Mouse (Mus musculus) cerebellum, adult (tissue): Measurements from ENCODE around the gene Smpdl3b.
"Not testable (repeated sequence)": the region's sequence is repeated elsewhere in the genome, so short reads cannot be mapped to it uniquely, and the experiment has no call there.

Experiments
- ATAC-seq: cut with Nextera tagmentation; 2 replicates; pipeline ENCODE4 v1.9.2; 2017; ENCODE audit warnings: mild to moderate bottlenecking, moderate library complexity, mixed read lengths; ENCODE audit not compliant: insufficient number of reproducible peaks, low FRiP score, low TSS enrichment

Gene Smpdl3b

DNA sequence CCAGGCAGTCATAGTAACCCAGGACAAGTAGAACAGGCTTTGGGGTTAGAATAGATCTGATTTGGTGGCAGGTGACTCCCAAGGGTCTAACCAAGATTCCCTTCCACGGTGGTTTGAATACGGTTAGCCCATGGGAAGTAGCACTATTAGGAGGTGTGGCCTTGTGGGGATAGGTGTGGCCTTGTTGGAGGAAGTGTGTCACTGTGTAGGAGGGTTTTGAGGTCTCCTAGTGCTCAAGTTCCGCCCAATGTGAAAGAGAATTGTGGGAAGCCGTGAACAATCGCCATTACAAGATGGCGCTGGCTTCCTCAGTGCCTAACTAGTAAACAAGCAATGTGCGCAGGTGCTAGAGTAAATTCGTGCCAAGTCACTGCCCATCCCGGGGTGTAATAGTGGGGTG is 19.9 kb downstream of the Smpdl3b start:
- not testable (repeated sequence) for ATAC-seq

DNA sequence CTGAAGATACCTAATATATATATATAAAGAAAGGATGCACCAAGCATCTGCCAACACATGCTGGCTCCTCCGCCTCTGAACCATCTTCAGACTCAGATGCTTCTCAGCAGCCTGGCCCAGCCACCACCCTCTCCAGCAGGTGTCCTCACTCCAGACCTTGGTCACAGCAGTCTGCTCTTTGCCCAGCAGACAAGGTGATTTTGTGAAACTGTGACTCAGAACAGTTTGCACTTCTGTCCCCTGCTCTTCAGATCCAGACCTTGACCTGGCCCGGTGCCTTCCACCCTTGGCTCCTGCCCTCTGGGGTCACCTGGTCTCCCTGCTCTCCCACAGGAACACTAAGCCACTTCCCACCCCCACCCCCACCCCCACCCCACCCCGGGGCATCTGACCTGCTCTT is 21.2 kb downstream of the Smpdl3b start:
- no peak for ATAC-seq

DNA sequence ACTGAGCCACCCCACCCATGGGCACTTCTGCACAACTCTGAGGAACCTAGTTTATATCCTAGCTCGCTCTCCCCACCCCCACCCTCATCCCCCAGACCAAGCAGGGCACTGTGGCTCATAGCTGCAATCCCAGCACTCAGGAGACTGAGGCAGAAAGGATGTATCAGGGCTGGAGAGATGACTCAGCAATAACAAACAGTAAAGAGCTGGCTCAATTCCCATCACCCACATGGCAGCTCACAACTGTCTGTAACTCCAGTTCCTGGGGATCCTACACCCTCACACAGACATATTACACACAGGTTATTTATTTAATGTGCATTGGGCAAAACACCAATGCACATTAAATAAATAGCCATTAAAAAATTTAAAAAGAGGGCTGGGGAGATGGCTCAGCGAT is 21.7 kb downstream of the Smpdl3b start:
- ATAC-seq = no peak

DNA sequence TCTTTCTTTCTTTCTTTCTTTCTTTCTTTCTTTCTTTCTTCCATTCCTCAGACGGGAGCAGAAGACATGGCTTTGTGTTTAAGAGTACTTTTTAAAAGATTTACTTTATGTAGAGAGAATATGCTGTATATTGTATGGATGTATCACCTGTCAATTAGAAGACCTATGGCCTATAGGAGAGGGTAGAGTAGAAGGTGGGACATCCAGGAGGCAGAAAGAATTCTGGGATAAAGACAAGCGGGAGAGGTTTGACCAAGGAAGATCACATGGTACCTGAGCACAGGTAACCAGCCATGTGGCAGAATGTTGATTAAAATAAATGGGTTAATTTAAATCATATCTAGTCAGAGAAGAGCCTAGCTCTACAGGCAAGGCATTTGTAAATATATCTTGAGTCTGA is 22.3 kb downstream of the Smpdl3b start:
- no peak for ATAC-seq

DNA sequence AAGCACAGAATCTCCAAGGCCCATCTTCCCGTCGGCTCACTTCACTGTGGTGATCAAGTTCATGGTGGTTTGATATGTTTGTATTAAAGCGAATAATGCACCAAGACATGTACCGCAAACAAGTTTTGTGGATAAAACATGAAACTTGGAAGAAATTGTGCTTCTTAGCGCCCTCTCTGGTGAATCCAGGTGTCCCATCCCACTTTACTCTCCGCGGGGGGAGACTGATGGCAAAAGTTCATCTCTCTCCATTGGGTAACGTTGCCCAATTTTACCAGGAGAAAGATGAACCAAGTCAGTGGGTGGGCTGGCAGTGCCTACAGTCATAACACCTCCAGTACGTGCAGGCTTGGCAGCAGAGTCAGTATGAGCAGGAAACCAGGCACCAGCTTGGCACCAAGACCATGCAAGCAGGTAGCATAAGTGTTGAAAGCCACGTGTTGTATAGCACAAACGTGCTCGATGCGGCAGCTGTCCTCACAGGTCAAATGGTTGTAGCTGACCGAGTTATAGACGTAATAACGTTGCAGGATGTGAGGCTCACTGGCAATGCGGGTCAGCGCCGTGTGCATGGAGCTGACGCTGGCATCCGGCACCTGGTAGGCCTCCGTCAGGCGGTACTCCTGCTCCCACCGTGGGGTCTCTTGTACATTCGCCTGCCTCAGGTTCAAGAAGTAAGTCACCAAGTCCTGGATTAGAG is 23.8 kb downstream of the Smpdl3b start:
- no peak for ATAC-seq

DNA sequence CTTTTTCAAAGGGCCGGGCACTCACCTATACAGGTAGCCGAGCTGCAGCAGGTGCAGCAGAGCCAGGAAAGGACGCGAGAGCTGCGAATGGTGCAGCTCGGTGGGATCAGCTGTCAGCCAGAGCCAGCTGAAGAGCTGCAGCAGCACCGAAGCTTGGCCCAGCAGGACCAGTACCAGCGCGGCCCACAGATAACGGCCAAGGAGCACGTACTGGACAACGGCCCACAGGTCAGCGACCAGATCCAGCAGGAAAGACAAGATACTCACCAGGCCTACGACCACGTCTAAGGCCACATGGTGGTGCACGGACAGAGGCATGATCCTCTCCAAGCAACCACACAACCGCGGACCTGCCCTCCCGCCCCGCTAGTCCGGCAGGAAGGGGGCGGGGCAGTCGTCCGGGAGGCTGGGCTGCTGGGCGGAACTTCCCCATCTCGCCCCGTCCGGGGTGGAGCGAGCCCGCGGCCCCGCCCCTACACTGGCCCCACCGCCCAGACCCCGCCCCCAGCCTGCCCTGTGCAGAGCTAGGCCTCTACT is 24.8 kb downstream of the Smpdl3b start, which contains the start of gene Xkr8:
Gene Xkr8, minus strand, starts transcription at position 399 of the 537 bp plus-strand sequence.
- ATAC-seq = peak; percentile 84; the same call in 1 of the 2 replicates

DNA sequence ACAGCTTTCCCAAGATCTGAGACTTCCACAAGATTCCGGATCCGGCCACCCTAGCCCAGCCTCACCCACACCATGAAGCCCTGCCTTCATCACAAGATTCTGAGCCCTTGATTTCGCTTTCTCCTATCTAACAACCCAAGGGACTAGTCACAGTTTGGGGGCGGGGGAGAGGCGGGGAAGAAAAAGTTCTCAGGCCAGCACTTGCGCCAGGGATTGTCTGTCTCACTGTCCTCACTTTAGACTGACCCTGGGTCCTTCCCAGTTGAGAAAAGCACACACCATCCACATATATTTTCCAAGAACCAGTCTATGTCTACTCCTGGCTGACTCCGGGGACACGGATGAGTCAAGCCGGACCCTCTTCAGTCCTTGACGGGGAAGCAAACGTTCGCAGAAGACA is 25.4 kb downstream of the Smpdl3b start:
- ATAC-seq = no peak

DNA sequence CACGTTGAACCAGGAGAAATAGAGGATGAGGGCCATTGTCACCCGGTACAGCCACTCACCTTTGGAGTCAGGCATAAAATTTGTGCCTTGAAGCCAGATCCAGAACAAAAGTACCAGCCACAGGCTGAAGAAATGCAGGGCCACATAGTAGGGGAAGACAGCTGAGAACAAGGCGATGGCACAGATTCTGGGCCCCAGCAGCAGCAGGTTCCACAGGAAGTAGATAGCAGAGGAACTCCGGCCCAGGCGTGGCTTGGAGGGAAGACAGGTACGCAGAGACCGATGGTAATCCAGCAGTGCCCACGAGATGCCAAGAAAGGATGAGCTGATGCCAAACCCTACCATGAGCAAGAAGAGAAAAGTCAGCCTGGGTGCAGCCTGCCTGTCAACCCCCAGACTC is 28.8 kb downstream of the Smpdl3b start:
- ATAC-seq = no peak

DNA sequence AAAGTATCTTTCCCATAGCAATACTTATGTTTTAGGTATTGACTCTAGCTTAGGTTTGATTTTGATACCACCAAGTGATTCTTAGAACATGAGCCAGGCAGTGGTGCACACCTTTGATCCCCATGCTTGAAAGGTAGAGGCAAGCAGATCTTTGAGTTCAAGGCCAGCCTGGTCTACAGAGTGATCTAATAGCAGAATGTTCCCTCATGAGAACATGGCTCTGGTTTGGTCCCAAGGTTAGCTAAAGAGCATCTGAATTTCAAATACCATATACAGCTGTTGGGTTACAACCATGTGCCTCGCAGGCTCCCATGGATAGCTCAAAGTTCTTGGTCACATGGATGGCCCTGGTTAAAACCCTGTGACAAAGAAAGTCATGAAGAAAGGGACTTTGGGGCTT is 38.8 kb downstream of the Smpdl3b start:
- ATAC-seq = no peak

DNA sequence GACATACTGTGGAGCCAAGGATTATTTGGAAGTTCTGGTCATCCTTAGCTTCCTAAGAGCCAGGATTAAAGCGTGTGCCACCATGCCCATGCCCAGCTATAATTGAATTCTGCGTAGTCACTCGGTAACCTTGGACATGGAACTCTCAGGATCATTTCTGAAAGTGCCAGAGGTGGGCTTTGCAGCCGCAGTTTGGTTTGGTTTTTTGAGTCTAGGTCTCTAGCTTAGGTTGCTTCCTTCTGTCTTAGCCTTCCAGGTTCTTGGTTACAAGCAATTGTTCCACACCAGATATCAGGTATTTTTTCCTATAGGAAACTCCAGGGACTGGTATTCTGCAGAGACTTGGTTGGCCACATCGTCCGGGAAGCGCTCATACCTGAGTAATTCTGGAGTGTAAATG is 43.9 kb downstream of the Smpdl3b start:
- no peak for ATAC-seq

DNA sequence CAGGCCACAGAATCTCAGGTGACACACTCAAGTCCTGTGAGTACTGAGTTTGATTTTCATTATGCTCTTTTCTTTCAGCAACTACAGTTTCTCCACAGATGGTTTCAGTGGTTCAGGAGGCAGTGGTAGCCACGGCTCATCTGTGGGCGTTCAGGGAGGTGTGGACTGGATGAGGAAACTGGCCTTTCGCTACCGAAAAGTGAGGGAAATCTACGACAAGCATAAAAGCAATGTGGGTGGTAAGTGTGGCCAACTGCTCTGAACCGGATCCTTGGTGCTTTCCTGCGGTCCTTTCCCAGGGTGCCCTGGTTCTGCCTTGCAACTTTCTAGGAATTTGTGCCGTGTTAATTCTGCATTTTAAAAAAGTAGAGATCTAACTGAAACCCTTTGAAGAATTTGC is 50.2 kb downstream of the Smpdl3b start:
- no peak for ATAC-seq

DNA sequence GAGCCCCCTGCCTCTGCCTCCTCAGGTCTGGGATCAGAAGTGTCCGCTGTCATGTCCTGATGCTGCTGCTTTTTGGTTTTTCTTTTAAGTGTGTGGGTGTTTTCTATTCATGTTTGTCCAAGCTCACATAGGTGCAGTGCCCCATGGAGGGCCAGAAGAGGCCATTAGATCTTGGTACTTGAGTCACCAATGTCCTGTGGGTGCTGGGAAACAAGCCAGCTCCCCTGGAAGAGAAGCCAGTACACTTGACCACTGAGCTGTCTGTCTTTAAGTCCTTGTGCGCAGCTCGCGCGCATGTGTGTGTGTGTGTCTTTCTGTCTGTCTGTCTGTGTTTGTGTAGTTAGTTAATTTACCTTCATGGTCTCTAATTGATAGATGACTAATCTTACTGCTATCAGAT is 55.0 kb downstream of the Smpdl3b start:
- ATAC-seq = no peak

DNA sequence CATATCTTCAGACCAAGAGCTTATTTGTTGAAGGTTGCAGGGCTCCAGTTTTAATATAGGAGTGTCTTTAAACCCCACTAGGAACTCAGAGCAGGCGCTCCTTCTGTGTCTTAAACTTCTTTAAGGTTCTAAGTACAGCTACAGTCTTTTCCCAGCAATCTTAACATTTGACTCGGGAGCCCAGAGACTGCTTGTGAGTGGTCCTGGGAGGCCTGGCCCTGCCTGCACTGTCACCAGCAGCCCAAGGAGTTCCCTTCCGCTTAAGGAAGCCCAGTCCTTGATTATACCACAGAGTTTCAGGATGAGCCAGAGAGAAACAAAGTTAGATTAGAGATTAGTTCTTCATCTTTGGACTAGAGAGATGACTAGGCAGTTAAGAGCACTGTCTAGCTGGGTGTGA is 63.7 kb downstream of the Smpdl3b start:
- ATAC-seq = no peak

DNA sequence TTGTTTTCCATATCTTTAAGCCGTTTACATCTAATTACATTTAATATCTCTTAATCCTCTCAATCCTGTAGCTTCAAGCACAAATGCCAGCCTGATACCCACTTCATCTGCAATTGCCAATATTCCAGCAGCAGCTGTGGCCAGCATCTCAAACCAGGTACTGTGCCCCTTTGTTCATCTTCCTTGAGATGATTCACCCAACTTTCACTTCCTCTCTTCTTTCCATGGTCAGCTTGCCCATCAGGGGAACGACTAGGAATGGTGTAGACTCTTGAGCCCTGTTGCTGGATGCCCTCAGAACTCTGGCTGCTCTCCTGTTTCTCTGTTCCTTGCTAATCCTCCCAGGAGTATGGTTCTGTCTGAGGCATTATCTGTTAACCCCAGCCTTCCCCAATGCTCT is 67.4 kb downstream of the Smpdl3b start:
- no peak for ATAC-seq
